Mouse (Mus musculus): ENCODE data around the gene Elof1. TPM values are rescaled to one million over a fixed set of nuclear protein-coding genes. Genes with fewer than 3 reads are reported as not detected.

Elof1 gene
- polyA plus RNA-seq, 1 experiment from 2014 or later, result 152 TPM

DNA sequence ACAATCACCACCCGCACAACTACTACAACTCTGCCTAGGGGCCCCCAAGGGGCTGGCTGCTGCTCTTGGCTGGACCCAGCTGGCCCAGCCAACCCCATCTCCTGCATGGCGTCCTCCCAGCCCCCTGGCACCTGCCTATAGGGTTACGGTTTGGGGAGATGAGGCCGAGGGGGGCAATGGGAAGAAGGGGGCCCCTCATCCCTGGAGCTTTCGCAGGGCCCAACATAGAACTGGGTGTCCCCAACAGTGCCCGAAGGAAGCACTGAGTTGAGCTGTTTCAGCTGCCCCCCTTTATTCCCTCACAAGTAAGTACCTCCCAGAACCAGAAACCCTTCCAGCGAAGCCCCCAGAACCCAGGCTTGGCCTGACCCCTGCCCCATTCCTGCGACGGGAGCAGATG lies 8.8 kb downstream of the Elof1 start:
- Histone ChIP-seq H3K9ac (ENCODE audit: low read length) (no peak overlapping the region), H3K27ac (ENCODE audit: low read length) (no peak overlapping the region), H3K27me3 (ENCODE audit: control insufficient read depth, insufficient read depth, low read length) (no peaks in the 10 kb centered on the region), H3K36me3 (ENCODE audit: control insufficient read depth, insufficient read depth, low read length) (peaks cover 5% of the 10 kb centered on the region), H3K4me1 (ENCODE audit: control insufficient read depth, insufficient read depth, low read length) (no peaks in the 10 kb centered on the region), H3K4me3 (replicated peaks; ENCODE audit: low read length) (no peak overlapping the region), H3K9me3 (replicated peaks; ENCODE audit: control insufficient read depth, low read length) (no peaks in the 10 kb centered on the region), H3K4me2 (ENCODE audit: low read depth, low read length) (no peak overlapping the region)
- 84% methylated on average over 9 of the region's 9 CpGs for WGBS
- no peak for ATAC-seq (ENCODE audit: insufficient read depth, low FRiP score)

DNA sequence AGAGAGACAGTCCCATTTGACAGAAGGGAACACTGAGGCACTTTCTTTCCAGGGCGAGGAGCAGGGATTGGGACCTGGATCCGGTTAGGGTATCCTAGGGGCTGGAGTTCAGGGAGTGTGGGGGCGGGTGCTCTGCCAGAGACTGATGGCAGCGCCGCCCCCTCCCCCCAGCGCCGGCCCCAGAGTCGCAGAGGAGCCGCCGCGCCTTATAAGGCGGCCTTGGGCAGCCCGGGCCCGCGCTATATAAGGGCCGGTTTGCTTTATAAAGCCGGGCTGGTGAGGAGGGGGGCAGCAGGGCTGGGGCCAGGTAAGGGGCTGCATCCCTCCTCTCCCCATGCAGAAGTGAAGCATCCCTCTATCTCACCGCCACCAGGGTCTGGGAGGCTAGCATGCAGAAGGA lies 17.1 kb downstream of the Elof1 start:
- ATAC-seq (ENCODE audit: insufficient read depth, low FRiP score), result peak; percentile 80
- H3K9ac ChIP-seq (ENCODE audit: low read length), result peak overlapping the region; percentile 63
- peak overlapping the region; percentile 84 for H3K27ac ChIP-seq (ENCODE audit: low read length)
- 2% methylated on average over 18 of the region's 18 CpGs for WGBS
- peaks cover 24% of the 10 kb centered on the region for H3K27me3 ChIP-seq (ENCODE audit: control insufficient read depth, insufficient read depth, low read length)
- peak overlapping the region; percentile 38 for H3K4me3 ChIP-seq (replicated peaks; ENCODE audit: low read length)
- no peaks in the 10 kb centered on the region for H3K9me3 ChIP-seq (replicated peaks; ENCODE audit: control insufficient read depth, low read length)
- H3K4me2 ChIP-seq (ENCODE audit: low read depth, low read length), result peak overlapping the region; percentile 36
- 0 out of 2 replicates have a peak, but pooled peaks cover 4% of the 10 kb centered on the region for H3K4me1 ChIP-seq (ENCODE audit: control insufficient read depth, insufficient read depth, low read length)
- no peaks in the 10 kb centered on the region for H3K36me3 ChIP-seq (ENCODE audit: control insufficient read depth, insufficient read depth, low read length)

DNA sequence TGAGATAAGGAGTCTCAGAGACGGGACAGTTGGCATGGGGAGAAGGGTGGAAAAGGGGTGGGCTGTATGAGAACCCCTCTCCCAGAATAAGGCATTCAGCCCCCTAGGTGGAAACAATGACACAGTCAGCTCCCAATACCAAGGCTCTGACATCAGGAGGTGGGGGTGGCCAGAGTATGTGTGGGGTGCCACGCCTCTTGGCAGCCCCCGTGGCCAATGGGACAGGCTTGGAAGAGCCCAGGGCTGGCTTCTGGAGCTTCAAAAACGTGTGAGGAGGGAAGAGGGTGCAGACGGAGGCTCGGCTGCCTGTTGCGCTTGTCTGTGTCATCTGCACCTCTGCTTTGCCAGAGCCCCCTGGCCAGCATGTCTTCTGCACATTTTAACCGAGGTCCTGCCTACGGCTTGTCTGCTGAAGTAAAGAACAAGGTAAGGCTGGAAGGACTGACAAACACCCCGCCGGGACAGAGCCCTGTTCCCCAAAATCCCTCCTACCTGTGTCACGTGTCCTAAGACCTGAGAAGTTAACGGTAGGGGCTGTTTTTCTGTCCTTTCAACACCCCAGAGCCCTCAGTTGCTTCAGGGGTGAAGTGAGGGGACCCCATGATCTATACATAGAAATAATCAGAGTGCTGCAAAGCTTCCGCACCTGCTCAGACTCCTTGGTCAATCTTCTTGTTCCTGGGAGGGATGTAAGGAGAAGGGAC lies 17.8 kb downstream of the Elof1 start, which contains the start of gene Cnn1:
Gene Cnn1, plus strand, starts transcription at position 224 of the 704 bp plus-strand sequence.
- peak within 1 kb of the TSS; percentile 38 for H3K4me3 ChIP-seq (replicated peaks; ENCODE audit: low read length)
- H3K9ac ChIP-seq (ENCODE audit: low read length), result peak within 1 kb of the TSS; percentile 63
- peak within 1 kb of the TSS; percentile 36 for H3K4me2 ChIP-seq (ENCODE audit: low read depth, low read length)
- H3K4me1 ChIP-seq (ENCODE audit: control insufficient read depth, insufficient read depth, low read length), result 0 out of 2 replicates have a peak, but pooled peaks cover 4% of the 10 kb centered on the region
- peak; percentile 62; the same call in 1 of the 2 replicates for ATAC-seq (ENCODE audit: insufficient read depth, low FRiP score)
- 5% methylated on average over 14 of the region's 14 CpGs for WGBS
- peak within 1 kb of the TSS; percentile 84 for H3K27ac ChIP-seq (ENCODE audit: low read length)
- H3K36me3 ChIP-seq (ENCODE audit: control insufficient read depth, insufficient read depth, low read length), result no peaks in the 10 kb centered on the region
- peaks cover 24% of the 10 kb centered on the region for H3K27me3 ChIP-seq (ENCODE audit: control insufficient read depth, insufficient read depth, low read length)
- no peaks in the 10 kb centered on the region for H3K9me3 ChIP-seq (replicated peaks; ENCODE audit: control insufficient read depth, low read length)

DNA sequence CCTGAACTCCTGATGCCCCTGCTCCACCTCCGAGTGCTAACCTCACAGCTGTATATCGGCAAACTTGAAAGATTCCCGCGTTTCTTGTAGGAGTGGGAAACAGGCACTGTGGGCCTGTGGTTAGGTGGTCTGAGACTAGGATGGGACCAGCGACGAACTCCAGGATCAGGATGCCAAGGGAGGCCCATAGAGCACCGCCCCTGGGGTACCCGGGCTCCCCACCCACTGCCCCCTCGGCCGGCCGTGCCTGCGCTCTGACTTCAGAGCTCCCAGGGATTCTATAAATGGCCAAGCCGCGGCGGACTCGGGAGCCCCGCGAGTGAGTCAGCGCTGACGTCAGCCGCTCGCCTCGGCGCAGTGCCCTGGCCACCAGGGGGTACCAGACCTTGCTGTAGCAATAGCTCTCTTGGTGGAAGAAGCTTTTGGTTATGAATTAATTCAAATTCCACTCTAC lies 21.1 kb downstream of the Elof1 start:
- ATAC-seq (ENCODE audit: insufficient read depth, low FRiP score), result peak; percentile 73
- Histone ChIP-seq H3K4me3 (replicated peaks; ENCODE audit: low read length) (peak overlapping the region; percentile 35), H3K9me3 (replicated peaks; ENCODE audit: control insufficient read depth, low read length) (no peaks in the 10 kb centered on the region), H3K27me3 (ENCODE audit: control insufficient read depth, insufficient read depth, low read length) (peaks cover 18% of the 10 kb centered on the region), H3K4me1 (ENCODE audit: control insufficient read depth, insufficient read depth, low read length) (0 out of 2 replicates have a peak, but pooled peaks cover 4% of the 10 kb centered on the region), H3K36me3 (ENCODE audit: control insufficient read depth, insufficient read depth, low read length) (no peaks in the 10 kb centered on the region), H3K27ac (ENCODE audit: low read length) (peak overlapping the region; percentile 15; the same call in 1 of the 2 replicates), H3K4me2 (ENCODE audit: low read depth, low read length) (peak overlapping the region; percentile 59), H3K9ac (ENCODE audit: low read length) (peak overlapping the region; percentile 69)
- 2% methylated on average over 24 of the region's 24 CpGs for WGBS

DNA sequence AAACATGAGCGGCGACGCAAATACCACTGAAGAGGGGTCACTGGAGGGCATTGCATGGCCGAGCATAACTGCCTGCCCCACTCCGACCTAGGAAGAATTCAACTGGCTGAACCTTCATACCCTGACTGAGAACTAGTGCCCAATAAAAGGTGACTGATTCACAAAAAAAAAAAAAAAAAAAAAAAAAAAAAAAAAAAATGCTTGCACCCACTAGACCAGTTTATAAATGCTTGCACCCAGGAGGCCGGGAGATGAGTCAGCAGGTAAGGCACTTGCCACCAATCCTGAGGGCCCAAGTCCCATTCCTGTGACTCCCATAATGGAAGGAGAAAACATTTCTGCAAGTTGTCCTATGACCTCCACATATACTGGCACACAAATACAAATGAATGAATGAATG lies 24.2 kb downstream of the Elof1 start:
- H3K27ac ChIP-seq (ENCODE audit: low read length), result no peak overlapping the region
- no peak overlapping the region for H3K4me2 ChIP-seq (ENCODE audit: low read depth, low read length)
- H3K9ac ChIP-seq (ENCODE audit: low read length), result no peak overlapping the region
- H3K27me3 ChIP-seq (ENCODE audit: control insufficient read depth, insufficient read depth, low read length), result no peaks in the 10 kb centered on the region
- no peaks in the 10 kb centered on the region for H3K9me3 ChIP-seq (replicated peaks; ENCODE audit: control insufficient read depth, low read length)
- 83% methylated on average over 6 of the region's 6 CpGs for WGBS
- H3K36me3 ChIP-seq (ENCODE audit: control insufficient read depth, insufficient read depth, low read length), result no peaks in the 10 kb centered on the region
- H3K4me3 ChIP-seq (replicated peaks; ENCODE audit: low read length), result no peak overlapping the region
- no peaks in the 10 kb centered on the region for H3K4me1 ChIP-seq (ENCODE audit: control insufficient read depth, insufficient read depth, low read length)
- ATAC-seq (ENCODE audit: insufficient read depth, low FRiP score), result no peak

DNA sequence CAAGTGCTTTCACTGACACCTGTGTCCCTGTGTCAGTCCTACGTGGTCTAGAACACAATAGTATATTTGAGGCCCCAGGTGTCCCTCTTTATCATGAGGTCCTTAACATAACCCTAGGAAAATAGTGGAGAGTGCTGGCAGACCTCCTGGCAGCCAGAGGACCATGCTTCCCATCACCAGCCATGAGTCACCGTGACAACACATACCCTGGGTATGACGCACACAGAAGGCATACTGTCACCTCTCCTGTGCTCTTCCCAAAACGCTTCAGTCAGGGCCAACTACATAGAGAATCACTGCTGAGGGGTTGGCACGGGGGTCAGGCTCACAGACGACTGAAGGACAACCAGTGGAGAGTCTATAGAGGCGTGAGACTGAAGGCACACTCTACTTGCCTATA lies 27.0 kb downstream of the Elof1 start:
- no peak overlapping the region for H3K27ac ChIP-seq (ENCODE audit: low read length)
- no peaks in the 10 kb centered on the region for H3K36me3 ChIP-seq (ENCODE audit: control insufficient read depth, insufficient read depth, low read length)
- no peak overlapping the region for H3K4me2 ChIP-seq (ENCODE audit: low read depth, low read length)
- H3K27me3 ChIP-seq (ENCODE audit: control insufficient read depth, insufficient read depth, low read length), result no peaks in the 10 kb centered on the region
- no peak for ATAC-seq (ENCODE audit: insufficient read depth, low FRiP score)
- H3K9ac ChIP-seq (ENCODE audit: low read length), result no peak overlapping the region
- WGBS, result 83% methylated on average over 7 of the region's 7 CpGs
- peaks cover 8% of the 10 kb centered on the region; the same call in 1 of the 2 replicates for H3K4me1 ChIP-seq (ENCODE audit: control insufficient read depth, insufficient read depth, low read length)
- H3K9me3 ChIP-seq (replicated peaks; ENCODE audit: control insufficient read depth, low read length), result no peaks in the 10 kb centered on the region
- no peak overlapping the region for H3K4me3 ChIP-seq (replicated peaks; ENCODE audit: low read length)

DNA sequence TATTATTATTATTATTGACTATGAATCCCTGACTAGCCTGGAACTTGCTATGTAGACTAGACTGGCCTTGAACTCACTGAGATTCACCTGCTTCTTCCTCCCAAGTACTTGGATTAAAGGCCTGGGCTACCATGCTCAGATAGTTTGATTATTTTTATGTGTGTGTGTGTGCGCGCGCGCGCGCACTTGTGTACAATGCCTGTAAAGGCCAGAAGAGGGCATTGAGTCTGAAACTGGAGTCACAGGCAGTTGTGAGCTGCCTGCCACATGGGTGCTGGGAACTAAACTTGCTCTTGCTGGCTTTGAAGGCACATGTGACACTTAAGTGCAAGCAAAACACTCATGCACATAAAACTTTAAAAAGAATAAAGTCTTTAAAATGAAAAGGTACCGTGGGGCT lies 27.7 kb downstream of the Elof1 start:
- 98% methylated on average over 7 of the region's 7 CpGs for WGBS
- H3K27ac ChIP-seq (ENCODE audit: low read length), result no peak overlapping the region

DNA sequence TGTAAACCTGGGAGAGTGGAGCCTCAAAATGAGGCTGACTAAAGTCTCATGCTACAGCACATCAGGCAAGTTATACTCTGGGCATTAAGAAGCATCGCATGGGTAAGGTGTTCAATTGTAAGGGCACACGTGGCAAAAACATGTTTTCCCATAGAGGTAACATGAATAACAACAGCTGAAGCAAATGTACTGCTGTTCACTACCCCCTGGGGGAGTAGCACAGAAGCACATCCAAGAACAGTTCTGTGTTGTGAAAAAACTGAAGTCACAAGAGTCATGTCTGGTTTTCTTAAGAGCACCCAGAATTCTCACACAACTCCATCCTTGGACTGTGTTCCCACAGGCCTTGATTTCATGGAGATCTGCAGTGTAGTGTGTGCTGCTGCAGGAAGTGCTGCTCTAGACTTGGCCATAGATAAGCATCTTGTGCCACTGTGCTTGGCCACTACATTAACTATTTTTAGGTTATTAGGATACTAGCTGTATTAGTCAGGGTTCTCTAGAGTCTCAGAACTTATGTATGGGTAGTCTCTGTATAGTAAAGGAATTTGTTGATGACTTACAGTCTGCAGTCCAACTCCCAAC lies 29.8 kb downstream of the Elof1 start:
- no peak for ATAC-seq (ENCODE audit: insufficient read depth, low FRiP score)
- WGBS, result 84% methylated on average over 2 of the region's 2 CpGs

More for the DNA sequence above, 27.7 kb downstream of the Elof1 start:
- Histone ChIP-seq H3K4me2 (ENCODE audit: low read depth, low read length) (no peak overlapping the region), H3K27me3 (ENCODE audit: control insufficient read depth, insufficient read depth, low read length) (no peaks in the 10 kb centered on the region), H3K9me3 (replicated peaks; ENCODE audit: control insufficient read depth, low read length) (no peaks in the 10 kb centered on the region), H3K4me3 (replicated peaks; ENCODE audit: low read length) (no peak overlapping the region), H3K4me1 (ENCODE audit: control insufficient read depth, insufficient read depth, low read length) (peaks cover 8% of the 10 kb centered on the region; the same call in 1 of the 2 replicates), H3K36me3 (ENCODE audit: control insufficient read depth, insufficient read depth, low read length) (no peaks in the 10 kb centered on the region), H3K9ac (ENCODE audit: low read length) (no peak overlapping the region)
- no peak for ATAC-seq (ENCODE audit: insufficient read depth, low FRiP score)

DNA sequence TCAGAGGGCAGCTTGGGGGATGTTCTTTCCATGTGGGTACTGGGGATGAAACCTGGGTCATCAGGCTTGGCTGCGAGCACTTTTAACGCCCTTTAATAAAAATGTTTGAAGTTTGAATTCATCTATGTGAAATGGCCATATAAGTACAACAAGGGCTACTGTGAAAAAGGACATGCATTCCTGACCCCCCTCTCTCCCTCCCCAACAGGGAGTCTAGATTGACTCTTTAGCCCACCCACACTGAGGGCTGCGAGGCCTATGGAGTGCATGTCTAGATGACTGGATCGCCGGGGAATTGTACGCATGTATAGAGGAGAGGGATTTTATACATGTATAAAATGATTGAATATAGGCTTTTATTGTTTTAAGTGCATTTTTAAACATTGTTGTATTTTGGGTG lies 31.0 kb downstream of the Elof1 start:
- peak overlapping the region; percentile 75 for H3K4me2 ChIP-seq (ENCODE audit: low read depth, low read length)

More for the DNA sequence above, 29.8 kb downstream of the Elof1 start:
- Histone ChIP-seq H3K9me3 (replicated peaks; ENCODE audit: control insufficient read depth, low read length) (no peaks in the 10 kb centered on the region), H3K27ac (ENCODE audit: low read length) (no peak overlapping the region), H3K4me3 (replicated peaks; ENCODE audit: low read length) (no peak overlapping the region), H3K36me3 (ENCODE audit: control insufficient read depth, insufficient read depth, low read length) (no peaks in the 10 kb centered on the region), H3K27me3 (ENCODE audit: control insufficient read depth, insufficient read depth, low read length) (no peaks in the 10 kb centered on the region), H3K4me2 (ENCODE audit: low read depth, low read length) (no peak overlapping the region), H3K9ac (ENCODE audit: low read length) (no peak overlapping the region), H3K4me1 (ENCODE audit: control insufficient read depth, insufficient read depth, low read length) (peaks cover 8% of the 10 kb centered on the region; the same call in 1 of the 2 replicates)

More for the DNA sequence above, 31.0 kb downstream of the Elof1 start:
- Histone ChIP-seq H3K9me3 (replicated peaks; ENCODE audit: control insufficient read depth, low read length) (no peaks in the 10 kb centered on the region), H3K36me3 (ENCODE audit: control insufficient read depth, insufficient read depth, low read length) (no peaks in the 10 kb centered on the region), H3K9ac (ENCODE audit: low read length) (peak overlapping the region; percentile 83), H3K27me3 (ENCODE audit: control insufficient read depth, insufficient read depth, low read length) (no peaks in the 10 kb centered on the region), H3K4me1 (ENCODE audit: control insufficient read depth, insufficient read depth, low read length) (peaks cover 8% of the 10 kb centered on the region; the same call in 1 of the 2 replicates), H3K27ac (ENCODE audit: low read length) (peak overlapping the region; percentile 94), H3K4me3 (replicated peaks; ENCODE audit: low read length) (peak overlapping the region; percentile 88)
- ATAC-seq (ENCODE audit: insufficient read depth, low FRiP score), result peak; percentile 38; the same call in 1 of the 2 replicates
- WGBS, result 50% methylated on average over 6 of the region's 6 CpGs

Measured in stomach, embryonic 16.5 days (tissue).